Mouse (Mus musculus) CD4-positive naive resting alpha-beta T cell, adult 57 days (primary cell): Measurements from ENCODE around the gene Gm527. TPM values are rescaled to one million over a fixed set of nuclear protein-coding genes. Genes with fewer than 3 reads are reported as not detected.

Experiments used
- total RNA-seq: library from RNA; stranded (reverse); gene quantifications from one replicate; pipeline ENCODE4 v1.2.4, GENCODE M21; 2023

Gene Gm527
- total RNA-seq = 11.9 TPM

DNA sequence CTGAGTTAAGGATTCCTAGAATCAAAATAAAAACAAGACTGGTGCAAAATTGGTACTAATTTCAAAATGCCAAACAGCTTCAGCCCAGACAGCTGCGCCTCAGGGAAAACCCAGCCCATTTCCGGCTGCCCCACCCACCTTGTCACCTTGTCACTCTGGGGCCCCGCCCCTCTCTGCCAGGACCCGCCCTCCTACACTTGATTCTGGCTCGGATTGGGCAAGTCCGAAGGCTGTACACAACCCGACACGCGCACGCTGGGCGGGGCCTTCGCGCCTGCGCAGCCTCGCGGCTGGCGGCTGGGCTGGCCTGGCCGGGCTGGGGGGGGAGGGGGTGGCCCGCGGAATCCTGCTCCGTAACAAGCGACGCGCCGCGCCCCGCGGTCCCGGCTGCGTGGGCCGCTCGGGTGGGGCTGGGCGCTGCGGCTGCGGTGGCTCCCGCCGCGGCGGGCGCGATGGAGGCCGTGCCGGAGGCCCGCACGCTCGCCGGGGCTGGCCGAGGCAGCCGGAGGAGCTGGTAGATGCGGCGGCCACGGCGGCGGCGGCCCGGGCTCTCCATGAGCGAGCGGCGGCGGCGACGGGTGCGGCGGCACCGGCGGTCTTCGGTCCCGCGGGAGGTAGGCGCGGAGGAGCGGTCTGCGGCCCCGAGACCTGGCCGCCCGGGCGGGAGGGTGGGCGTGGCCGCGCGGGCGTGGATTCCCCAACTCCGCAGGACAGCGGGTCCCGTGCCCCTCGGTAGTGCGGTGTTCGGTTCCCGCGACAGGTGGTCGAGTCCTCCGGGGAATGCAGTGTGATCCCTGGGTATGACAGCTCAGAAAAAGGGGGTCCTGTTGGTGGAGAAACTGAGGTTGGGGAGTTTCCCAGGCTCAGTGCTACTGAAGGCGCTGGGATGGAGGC lies at the start of gene Gm527:
Gm527 (plus strand) TSS at position 329 of the 894 bp plus-strand sequence.

DNA sequence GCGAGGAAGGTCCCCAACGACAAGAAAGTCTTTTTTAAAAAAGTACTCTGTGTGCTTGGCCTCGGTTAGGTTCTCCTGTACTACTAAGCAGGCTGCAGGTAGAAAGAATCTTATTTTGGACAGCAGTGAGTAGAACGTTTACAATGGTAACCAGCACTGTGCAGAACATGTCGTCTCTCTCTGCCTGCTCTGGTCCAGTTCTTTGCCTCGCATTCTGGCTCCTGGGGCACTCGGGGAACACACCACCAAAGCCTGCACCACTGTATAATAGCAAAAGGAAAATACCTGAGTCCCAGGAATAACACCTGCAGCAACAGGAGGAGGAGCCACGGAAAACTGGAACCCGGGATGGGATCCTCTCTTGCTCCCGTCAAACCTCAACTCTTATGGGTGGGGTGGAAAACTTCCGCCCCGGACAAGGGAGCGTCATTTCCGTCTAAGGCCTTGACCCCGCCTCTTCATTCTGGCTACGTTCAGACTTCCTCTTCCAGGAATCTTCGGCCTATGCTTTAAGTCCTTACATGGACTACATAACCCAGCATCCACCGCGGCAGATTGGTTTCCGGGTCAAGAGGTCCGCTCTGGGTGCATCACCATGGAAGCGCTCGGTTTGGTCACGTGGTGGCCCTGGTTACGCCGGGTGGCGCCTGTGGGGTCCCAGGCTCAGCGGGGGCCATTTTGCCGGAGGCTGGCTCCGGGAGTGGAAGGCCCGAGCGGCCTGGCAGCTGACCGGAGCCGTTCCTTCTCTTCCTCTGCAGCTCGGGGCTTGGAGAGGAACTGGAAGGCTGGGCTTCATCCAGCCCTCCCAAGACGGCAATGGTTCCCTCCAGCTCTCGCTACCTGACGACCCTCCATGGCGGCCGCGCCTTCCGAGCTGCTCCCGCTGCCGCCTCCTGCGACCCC lies 47.7 kb downstream of the Gm527 start, which contains the start of the genes Klhl28 and Togaram1:
Klhl28 (minus strand) TSS at position 411 of the 903 bp plus-strand sequence.
Togaram1 (plus strand) TSS at position 681 of the 903 bp plus-strand sequence.

Other genes with a start within 250 kb of the Gm527 start
- gene Klhl28, start 47.6 kb downstream of the Gm527 start, total RNA-seq = 20.4 TPM
- 56.2 TPM for gene Togaram1, start 47.9 kb downstream of the Gm527 start, total RNA-seq
- 140 TPM for gene Prpf39, start 118.4 kb downstream of the Gm527 start, total RNA-seq
- gene Fkbp3, start 156.1 kb downstream of the Gm527 start, total RNA-seq = 101 TPM
- 11.1 TPM for gene Fancm, start 157.7 kb downstream of the Gm527 start, total RNA-seq